Mouse (Mus musculus) bone marrow, adult 2 months (tissue): ENCODE data around the gene Arhgap15.

ENCODE experiments used
- CTCF ChIP-seq: fragments of 200-500 bp; IDR thresholded peaks from 2 replicates; pipeline ENCODE4 v1.5.1; 2011; ENCODE audit warnings: low read length, control low read depth; ENCODE audit not compliant: control insufficient read depth, insufficient read depth
- POLR2A ChIP-seq: fragments of 200-500 bp; IDR thresholded peaks from 2 replicates; pipeline ENCODE4 v1.6.1; 2011; ENCODE audit warnings: low read depth, mild to moderate bottlenecking, control low read depth, low read length, borderline replicate concordance; ENCODE audit not compliant: control insufficient read depth

DNA sequence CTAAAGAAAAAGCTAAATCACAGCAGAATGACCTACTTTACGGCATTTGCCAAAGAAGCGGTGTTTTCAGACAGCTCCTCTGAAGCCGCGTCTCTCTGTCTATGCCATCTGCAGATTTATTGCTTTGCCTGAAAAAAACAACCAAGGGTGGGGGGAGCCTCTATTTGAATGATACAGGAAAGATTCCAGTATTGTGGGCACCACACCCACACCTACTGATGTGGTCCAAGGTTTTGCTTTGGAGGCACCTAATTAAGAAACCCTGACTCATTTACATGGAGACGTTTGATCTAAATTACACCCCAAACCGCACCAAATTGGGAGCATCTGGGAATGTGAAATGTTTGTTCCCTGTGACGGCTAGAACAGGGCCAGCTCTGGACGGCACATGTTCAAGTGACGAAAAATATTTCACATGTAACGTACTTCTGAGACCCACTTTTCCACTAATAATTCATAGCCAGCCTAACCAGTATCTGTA, 592.5 kb downstream of the Arhgap15 start:
- TF ChIP-seq CTCF: no peak
- TF ChIP-seq POLR2A: no peak
